Mouse (Mus musculus) liver, adult 2 months (tissue): ENCODE measurements at regions not wholly inside any gene's neighbourhood (a gene's known extent, or its start where the extent isn't known, plus 50 kb on each side); places are given as distances from the start of the nearest gene placed in this dataset.

ENCODE experiments used
- CTCF ChIP-seq: fragments of 200-500 bp; IDR thresholded peaks from 2 replicates; pipeline ENCODE4 v1.5.1; 2011; ENCODE audit warnings: low read depth, low read length, control low read depth
- POLR2A ChIP-seq: fragments of 200-500 bp; IDR thresholded peaks from 2 replicates; pipeline ENCODE4 v1.6.1; 2011; ENCODE audit warnings: low read length, control low read depth; ENCODE audit not compliant: insufficient read depth; ENCODE audit errors: extremely low read depth

- no peak for TF ChIP-seq CTCF
- no peak for TF ChIP-seq POLR2A
These were observed 146.0 kb upstream of the Spred2 start for GRCm38 (mm10) chr11:19778191-19778590.
